Mouse (Mus musculus): ENCODE data around the gene Mafb.

Gene Mafb

DNA sequence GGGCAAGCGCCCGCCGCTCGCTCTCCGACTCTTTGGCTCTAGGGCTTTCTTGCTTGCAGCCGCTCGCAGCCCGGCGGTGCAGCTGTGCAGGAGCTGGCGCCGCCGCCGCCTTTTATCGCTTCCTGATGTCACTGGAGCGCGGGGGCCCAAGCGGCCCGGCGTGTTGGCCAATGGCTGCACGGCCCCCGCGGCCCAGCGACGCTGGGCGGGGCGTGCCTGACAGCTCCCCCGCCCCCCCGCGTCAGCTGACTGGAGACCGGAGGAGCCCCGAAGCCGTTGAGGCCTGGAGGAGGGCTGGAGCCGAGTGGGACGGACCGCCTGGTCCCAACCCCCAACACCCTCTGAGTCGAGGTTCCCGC lies at the start of gene Mafb:
Gene Mafb (minus strand): TSS at position 86 of the 359 bp plus-strand sequence.
- DNase-seq (ENCODE audit: low spot score in 2 of 2), result peak; percentile 74 to 87

DNA sequence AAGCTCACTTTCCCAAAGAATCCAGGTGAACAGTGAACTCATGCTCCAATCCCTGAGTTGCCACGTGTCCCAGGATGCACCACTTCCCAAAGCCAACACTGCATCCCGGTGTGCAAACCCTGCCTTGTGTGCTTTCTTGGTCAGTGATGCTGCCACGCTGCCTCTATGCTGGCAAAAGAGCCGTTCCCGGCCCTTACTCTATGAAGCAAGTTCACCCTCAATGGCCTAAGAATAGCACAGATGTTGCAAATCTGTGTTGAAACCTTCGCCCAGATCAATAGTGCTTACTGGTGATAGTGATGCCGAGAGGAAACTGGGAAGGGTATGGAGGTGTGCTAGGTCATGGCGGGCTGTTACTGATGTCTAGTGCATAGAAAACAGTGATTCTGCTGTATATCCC lies 48.3 kb upstream of the Mafb start:
- DNase-seq (ENCODE audit: low spot score in 2 of 2), result no peak

- DNase-seq (ENCODE audit: low spot score in 2 of 2), result no peak
Measured at GRCm38 (mm10) chr2:160414736-160415135, 47.9 kb upstream of the Mafb start.

DNA sequence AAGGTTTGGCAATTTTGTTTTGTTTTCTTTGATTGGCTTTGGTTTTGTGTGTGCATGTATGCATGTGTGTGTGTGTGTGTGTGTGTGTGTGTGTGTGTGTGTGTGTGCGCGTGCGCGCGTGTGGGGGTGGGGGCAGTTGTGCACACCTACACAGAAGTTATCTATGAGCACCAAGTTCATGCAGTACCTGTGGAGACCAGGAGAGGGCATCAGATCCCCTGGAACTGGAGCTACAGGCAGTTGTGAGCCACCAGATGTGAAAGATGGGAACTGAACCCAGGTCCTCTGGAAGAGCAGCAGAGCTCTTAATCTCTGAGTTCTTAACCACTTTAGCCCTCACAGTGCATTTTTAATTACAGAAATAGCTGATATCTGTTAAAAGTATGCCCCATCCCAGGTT lies 47.1 kb upstream of the Mafb start:
- no peak for DNase-seq (ENCODE audit: low spot score in 2 of 2)

GRCm38 (mm10) chr2:160413055-160413454 lies 46.2 kb upstream of the Mafb start:
- DNase-seq (ENCODE audit: low spot score in 2 of 2), result no peak

DNA sequence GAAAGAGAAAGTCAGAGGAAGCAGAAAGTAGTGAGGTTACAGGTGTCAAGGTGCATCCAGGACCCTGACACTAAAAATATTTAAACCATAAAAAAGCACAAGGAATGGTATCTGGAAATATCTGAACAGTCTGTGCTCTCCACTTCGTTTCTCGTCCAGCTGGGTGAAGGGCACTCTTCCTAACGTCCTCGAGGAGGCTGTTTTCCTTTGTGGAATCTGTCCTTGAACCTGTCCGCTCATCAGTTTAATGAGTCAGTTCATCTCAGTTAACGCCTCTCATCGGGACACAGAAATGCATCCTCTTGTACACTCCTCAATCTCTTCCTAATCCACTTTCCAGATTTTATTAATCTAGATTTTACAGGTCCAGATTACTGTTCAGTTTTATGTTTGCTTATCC lies 44.6 kb upstream of the Mafb start:
- no peak for DNase-seq (ENCODE audit: low spot score in 2 of 2)

DNA sequence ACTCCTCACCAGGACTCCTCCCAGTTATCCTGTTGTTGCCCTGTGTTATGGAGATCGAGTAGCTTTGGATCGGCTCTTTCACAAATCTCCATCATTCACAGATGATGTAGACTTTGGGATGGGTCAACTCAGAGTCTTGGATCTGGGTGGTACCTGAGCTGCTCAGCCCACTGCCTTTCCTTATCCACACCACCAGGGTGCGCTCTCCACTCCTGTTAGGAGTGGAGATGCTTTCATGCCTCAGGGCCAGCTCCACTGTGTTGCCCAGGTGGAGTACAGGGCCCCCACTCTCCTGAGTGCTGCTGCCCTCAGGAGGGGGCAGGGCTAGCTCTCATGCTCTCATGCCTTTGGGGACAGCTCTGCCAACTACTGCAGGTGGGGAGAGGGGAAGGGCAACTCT lies 40.9 kb upstream of the Mafb start:
- no peak for DNase-seq (ENCODE audit: low spot score in 2 of 2)

GRCm38 (mm10) chr2:160397747-160398146 lies 30.9 kb upstream of the Mafb start:
- no peak for DNase-seq (ENCODE audit: low spot score in 2 of 2)

DNA sequence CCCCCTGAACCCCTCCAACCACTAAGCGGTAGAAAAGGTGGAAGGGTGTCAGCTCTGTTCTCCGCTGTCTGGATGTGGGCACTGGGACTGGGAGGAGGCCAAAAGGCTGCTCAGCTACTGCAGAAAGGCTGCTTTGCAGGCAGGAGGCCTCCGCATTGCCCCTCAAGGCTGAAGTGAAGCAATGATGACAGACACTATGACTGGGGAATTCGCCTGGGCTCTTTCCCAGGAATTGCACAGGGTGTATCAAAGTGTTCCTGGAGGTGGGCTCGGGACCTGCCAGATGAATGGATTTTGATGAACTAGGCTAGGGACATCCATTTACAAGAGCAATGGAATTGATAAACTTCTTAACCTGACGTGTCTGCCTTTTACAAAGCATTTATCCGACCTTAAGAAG lies 27.9 kb upstream of the Mafb start:
- DNase-seq (ENCODE audit: low spot score in 2 of 2), result no peak

GRCm38 (mm10) chr2:160392648-160393047 lies 25.8 kb upstream of the Mafb start:
- DNase-seq (ENCODE audit: low spot score in 2 of 2), result no peak

GRCm38 (mm10) chr2:160388596-160388995 lies 21.7 kb upstream of the Mafb start:
- no peak for DNase-seq (ENCODE audit: low spot score in 2 of 2)

DNA sequence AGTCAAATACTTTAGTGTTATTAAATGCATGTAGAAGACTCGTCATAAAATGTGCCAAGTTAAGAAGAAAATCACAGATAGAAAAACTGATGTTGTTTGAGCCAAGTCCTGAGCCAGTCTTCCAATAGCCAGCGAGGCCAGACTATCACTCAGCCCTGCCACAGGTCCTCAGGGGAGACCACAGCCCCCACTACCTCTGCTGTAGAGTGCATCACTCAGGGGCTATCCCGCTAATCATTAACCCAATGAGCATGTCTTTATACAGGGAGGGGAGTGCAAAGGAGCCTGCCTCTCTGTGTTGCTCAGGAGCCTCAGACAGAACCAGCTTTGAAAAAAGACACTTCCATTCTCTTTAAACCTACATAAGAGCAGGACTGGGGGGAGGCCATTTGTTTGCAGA lies 16.6 kb upstream of the Mafb start:
- DNase-seq (ENCODE audit: low spot score in 2 of 2), result no peak

- DNase-seq (ENCODE audit: low spot score in 2 of 2), result peak in 1 of 2 experiments; percentile 47
Measured at GRCm38 (mm10) chr2:160378271-160378670, 11.4 kb upstream of the Mafb start.

GRCm38 (mm10) chr2:160376236-160376635 lies 9.4 kb upstream of the Mafb start:
- no peak for DNase-seq (ENCODE audit: low spot score in 2 of 2)

DNA sequence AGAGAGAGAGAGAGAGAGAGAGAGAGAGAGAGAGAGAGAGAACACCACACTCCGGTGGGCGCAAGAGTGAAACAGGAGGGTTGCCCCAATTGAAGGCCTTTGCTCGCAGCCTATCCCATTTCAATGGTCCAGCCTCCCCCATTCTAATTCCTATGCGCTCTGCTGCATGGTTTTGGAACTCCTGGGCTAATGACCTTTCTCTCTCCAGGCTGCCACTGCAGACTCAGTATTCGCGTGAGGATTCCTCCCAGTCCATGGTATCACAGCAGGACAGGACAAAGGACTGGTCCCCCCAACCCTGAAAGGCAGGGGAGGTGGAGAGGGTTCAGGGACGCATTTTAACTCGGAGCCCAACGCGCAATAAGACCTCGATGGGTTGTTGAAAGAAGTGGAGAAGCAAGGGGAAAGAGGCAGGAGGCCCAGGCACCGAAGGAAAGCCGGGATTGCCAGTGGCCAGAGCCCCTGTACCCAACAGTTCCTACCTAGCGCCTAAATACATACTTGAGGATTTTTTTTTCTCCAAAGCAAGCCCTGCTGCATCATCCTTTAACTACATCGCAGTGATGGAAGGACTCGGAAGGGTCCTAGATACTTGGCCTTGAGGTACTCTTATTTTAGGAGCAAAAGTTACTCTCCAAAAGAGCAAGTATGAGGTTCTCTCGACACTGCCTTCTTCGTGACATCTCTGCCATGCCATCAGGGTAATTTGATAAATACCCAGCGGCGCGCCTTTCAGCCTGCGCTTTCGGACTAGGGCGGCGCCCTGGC lies 3.0 kb upstream of the Mafb start:
- no peak for DNase-seq (ENCODE audit: low spot score in 2 of 2)

DNA sequence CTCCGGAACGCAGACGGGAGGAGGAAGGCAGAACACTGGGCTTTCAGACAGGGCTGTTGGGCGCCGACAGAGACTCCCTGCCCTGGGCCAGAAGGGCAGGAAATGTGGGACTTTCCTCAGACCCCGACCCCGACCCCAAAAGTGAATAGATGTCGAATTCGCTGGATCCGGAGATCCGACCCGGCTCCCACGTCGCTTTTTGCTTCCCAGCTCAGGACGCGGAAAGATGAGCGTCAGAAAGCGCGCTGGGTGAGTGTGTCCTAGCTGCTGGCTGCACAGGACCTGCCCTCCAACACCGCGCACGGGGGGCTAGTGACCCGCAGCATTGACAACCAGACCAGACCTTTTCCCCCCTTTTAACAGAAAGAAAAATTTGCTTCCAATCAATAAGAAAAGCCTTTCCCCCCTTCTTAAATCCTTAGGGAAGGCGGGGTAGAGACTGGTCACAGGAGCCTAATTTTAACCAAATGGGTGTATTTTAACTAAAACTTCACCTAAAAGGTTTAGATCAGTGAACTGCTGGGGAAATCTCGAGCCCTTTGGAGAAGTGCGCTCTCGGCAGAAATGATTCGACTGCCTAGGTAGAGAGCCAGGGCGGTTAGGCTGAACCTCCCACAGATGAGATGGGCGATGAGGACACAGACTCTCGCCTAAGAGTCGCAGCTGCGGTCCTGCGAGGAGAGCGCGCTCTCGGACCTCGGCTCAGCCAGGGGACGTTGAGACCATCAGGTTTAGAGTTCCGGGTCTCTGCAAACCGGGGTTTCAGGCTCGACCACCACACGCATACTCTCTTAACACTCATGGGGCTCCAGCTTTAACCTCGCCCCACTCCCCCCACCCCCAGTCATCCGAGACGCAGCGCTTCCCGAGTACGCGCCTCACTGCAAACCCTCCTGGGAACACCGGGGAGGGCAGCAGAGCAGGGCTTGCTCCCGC lies 1.8 kb upstream of the Mafb start:
- DNase-seq (ENCODE audit: low spot score in 2 of 2), result no peak

DNA sequence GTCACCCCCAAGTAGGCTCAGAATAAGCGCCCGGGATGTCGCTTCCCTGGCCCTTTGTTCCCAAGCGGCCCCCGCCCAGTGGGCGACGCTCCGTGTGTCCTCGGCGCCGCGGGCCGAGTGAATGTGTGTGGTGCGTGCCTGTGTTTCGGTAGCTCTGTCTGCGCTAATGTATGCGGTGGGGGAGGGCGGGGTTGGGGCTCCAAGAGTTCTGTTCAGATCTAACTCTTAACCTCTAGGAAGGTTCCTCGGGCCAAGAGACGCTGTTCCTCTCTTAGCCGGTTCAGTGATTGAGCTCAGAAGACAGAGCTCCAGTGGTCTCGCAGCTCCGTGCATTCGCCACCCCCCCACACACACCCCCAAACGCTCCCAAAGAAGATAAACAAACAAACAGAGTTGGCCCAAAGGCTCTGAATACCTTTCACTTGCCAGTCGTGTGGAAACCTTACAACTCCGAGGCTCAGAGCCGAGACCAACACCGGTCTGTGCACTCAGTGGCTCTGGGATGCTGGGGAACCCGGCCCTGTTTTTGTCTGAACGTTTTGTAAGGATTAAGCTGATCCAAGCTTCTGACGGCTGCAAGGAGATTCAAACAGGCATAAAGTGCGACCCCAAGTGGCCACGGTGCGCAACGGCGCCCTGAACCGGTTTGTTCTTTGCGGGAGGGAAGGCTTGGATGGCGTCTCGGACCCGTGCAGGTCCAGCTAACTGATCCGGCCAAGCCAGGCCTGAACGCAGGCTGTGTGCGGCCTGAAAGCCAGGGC lies 763 bp upstream of the Mafb start:
- peak; percentile 59 to 96 for DNase-seq (ENCODE audit: low spot score in 2 of 2)

DNA sequence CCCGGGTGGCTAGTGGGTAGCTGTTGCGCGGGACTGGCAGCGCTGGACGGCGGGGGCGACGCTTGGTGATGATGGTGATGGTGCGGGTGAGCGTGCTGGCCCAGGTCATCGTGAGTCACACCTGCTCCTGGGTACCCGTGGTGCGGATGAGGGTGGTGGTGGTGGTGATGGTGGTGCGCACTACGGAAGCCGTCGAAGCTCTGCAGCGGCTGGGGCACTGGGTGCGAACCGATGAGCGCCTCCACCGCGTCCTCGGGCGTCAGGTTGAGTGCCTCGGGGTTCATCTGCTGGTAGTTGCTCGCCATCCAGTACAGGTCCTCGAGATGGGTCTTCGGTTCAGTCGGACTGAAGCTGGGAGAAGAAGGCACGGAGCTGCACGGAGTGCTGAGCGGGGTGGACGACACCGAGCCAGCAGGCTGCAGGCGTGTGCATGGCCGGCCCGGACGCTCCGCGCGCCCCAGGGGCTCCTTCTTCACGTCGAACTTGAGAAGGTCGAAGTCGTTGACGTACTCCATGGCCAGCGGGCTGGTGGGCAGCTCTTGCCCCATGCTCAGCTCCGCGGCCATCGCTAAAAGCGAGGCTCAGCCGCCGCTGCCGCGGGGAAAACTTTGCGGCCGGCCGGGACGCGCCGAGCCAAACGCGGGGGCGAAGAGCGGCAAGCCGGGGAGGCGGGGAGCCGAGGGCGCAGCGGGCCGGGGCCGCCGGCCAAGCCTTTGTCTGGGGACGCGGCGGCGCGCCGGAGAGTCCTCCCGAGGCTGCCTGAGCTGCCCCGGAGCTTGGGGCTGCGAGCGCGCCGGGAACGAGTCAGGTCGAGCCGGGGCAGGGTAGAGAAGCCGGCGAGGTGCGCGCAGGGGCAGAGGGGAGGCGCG lies 520 bp downstream of the Mafb start:
- no peak for DNase-seq (ENCODE audit: low spot score in 2 of 2)

DNA sequence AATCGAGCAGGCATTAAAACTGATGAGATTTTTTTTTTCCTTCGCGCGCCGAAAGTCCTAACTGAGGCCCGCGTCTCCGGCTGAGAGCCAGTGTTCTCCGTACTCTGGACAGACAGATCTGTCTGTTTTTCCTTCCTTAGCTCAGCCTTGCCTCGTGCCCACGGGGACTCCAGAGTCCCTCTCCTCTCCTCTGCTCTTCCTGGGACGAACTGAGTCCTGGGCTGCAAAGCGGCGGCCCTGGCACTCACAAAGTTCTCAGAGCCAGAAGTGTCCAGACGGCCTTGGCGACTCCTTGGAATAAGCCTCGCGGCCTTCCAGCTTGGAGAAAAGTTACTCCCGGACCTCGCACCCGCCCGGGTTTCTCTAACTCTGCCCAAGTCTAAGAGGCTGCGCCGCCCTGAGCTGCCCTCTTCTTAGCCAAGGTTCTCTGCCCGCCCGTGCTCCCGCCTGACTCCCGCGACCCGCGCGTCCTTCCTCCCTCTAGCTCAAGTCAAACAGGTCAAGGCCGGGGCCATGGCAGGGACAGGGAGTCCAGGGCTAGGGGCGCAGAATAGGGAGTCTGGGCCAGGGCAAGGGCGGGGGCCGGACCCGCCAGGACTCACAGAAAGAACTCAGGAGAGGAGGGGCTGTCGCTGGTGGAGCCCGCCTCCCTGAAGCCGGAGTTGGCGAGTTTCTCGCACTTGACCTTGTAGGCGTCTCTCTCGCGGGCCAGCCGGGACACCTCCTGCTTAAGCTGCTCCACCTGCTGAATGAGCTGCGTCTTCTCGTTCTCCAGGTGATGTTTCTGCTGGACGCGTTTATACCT lies 1.6 kb downstream of the Mafb start:
- no peak for DNase-seq (ENCODE audit: low spot score in 2 of 2)

GRCm38 (mm10) chr2:160364666-160365065 lies 2.2 kb downstream of the Mafb start:
- no peak for DNase-seq (ENCODE audit: low spot score in 2 of 2)

Data from left cerebral cortex, adult 9 months (tissue).